Mouse (Mus musculus): ENCODE data around the gene Nid2. TPM values are rescaled to one million over a fixed set of nuclear protein-coding genes. Genes with fewer than 3 reads are reported as not detected.

Gene Nid2
- total and polyA plus RNA-seq, 3 experiments: not detected

- H3K79me2 ChIP-seq (ENCODE audit: control insufficient read depth, insufficient read depth, low read length, poor library complexity): no peaks in the 10 kb centered on the region
- TF ChIP-seq CTCF (IDR thresholded peaks at IDR 0.05 in 2 of 3, conservative IDR thresholded peaks at IDR 0.05 in 1 of 3; ENCODE audit: control insufficient read depth in 1 of 3, insufficient read depth in 1 of 3, low read depth in 2 of 3, low read length in 3 of 3, poor library complexity in 1 of 3, severe bottlenecking in 1 of 3) (peak; percentile 62 to 93 (median 63)), MAZ (IDR thresholded peaks at IDR 0.05; ENCODE audit: low read depth, low read length) (no peak), MAFK (IDR thresholded peaks at IDR 0.05; ENCODE audit: borderline replicate concordance, low read depth, low read length) (no peak), ZC3H11A (IDR thresholded peaks at IDR 0.05; ENCODE audit: low read depth, low read length) (peak; percentile 92), SMC3 (IDR thresholded peaks at IDR 0.05; ENCODE audit: low read depth, low read length) (peak; percentile 97), RAD21 (IDR thresholded peaks at IDR 0.05; ENCODE audit: low read depth, low read length) (peak; percentile 92)
- H3K27me3 ChIP-seq (ENCODE audit: control insufficient read depth in 1 of 2, insufficient read depth in 2 of 2, low read length in 2 of 2): no peaks in the 10 kb centered on the region; a peak in 1 of 4 replicates
- no peaks in the 10 kb centered on the region for H3K9me3 ChIP-seq (replicated peaks; ENCODE audit: insufficient read depth, low read length)
- DNase-seq (ENCODE audit: low read depth, low spot score): peak; percentile 78
- peak overlapping the region; percentile 77 to 92 for H3K4me3 ChIP-seq (ENCODE audit: control insufficient read depth in 1 of 2, insufficient read depth in 1 of 2, low read depth in 2 of 2, low read length in 2 of 2)
- H3K9ac ChIP-seq (ENCODE audit: control insufficient read depth, low read depth, low read length, poor library complexity, severe bottlenecking): peak overlapping the region; percentile 81
- peaks cover 0 to 3% of the 10 kb centered on the region in 2 experiments; a peak in 1 of 4 replicates for H3K4me1 ChIP-seq (ENCODE audit: control insufficient read depth in 1 of 2, insufficient read depth in 2 of 2, low read length in 2 of 2)
- H3K36me3 ChIP-seq (ENCODE audit: control insufficient read depth in 1 of 2, insufficient read depth in 2 of 2, low read length in 2 of 2): no peaks in the 10 kb centered on the region; a peak in 1 of 4 replicates
- no peak overlapping the region for H3K27ac ChIP-seq (ENCODE audit: control insufficient read depth, low read depth, low read length)
These were observed 88.7 kb downstream of the Nid2 start for GRCm38 (mm10) chr14:19839600-19840332.

- H3K9ac ChIP-seq (ENCODE audit: control insufficient read depth, low read depth, low read length, poor library complexity, severe bottlenecking): no peak overlapping the region
- no peaks in the 10 kb centered on the region for H3K36me3 ChIP-seq (ENCODE audit: control insufficient read depth in 1 of 2, insufficient read depth in 2 of 2, low read length in 2 of 2)
- peaks cover 0 to 4% of the 10 kb centered on the region in 2 experiments; a peak in 3 of 4 replicates for H3K27me3 ChIP-seq (ENCODE audit: control insufficient read depth in 1 of 2, insufficient read depth in 2 of 2, low read length in 2 of 2)
- H3K79me2 ChIP-seq (ENCODE audit: control insufficient read depth, insufficient read depth, low read length, poor library complexity): no peaks in the 10 kb centered on the region
- no peak overlapping the region for H3K27ac ChIP-seq (ENCODE audit: control insufficient read depth, low read depth, low read length)
- DNase-seq (ENCODE audit: low read depth, low spot score): no peak
- H3K4me3 ChIP-seq (ENCODE audit: control insufficient read depth in 1 of 2, insufficient read depth in 1 of 2, low read depth in 2 of 2, low read length in 2 of 2): no peak overlapping the region
- no peak for TF ChIP-seq SIN3A (IDR thresholded peaks at IDR 0.05; ENCODE audit: low read length)
- TF ChIP-seq SMC3 (IDR thresholded peaks at IDR 0.05; ENCODE audit: low read depth, low read length): no peak
- no peak for TF ChIP-seq RAD21 (IDR thresholded peaks at IDR 0.05; ENCODE audit: low read depth, low read length)
- TF ChIP-seq CHD1 (IDR thresholded peaks at IDR 0.05; ENCODE audit: low read depth, low read length): no peak
- no peak for TF ChIP-seq RCOR1 (IDR thresholded peaks at IDR 0.05; ENCODE audit: low read depth, low read length)
- no peak for TF ChIP-seq USF2 (IDR thresholded peaks at IDR 0.05; ENCODE audit: borderline replicate concordance in 1 of 2, insufficient read depth in 1 of 2, low read depth in 1 of 2, low read length in 2 of 2)
- TF ChIP-seq CHD2 (IDR thresholded peaks at IDR 0.05; ENCODE audit: low read length): no peak
- no peak for TF ChIP-seq ZMIZ1 (IDR thresholded peaks at IDR 0.05; ENCODE audit: low read depth, low read length)
- TF ChIP-seq BHLHE40 (IDR thresholded peaks at IDR 0.05; ENCODE audit: borderline replicate concordance, low read depth, low read length): no peak
- no peak for TF ChIP-seq MXI1 (IDR thresholded peaks at IDR 0.05; ENCODE audit: low read depth, low read length)
- no peak for TF ChIP-seq TAL1 (IDR thresholded peaks at IDR 0.05; ENCODE audit: low read length)
- no peak for TF ChIP-seq EP300 (IDR thresholded peaks at IDR 0.05; ENCODE audit: low read depth in 1 of 2, low read length in 2 of 2)
- TF ChIP-seq E2F4 (IDR thresholded peaks at IDR 0.05; ENCODE audit: borderline replicate concordance, low read depth, low read length): no peak
- TF ChIP-seq CTCF (IDR thresholded peaks at IDR 0.05 in 2 of 3, conservative IDR thresholded peaks at IDR 0.05 in 1 of 3; ENCODE audit: control insufficient read depth in 1 of 3, insufficient read depth in 1 of 3, low read depth in 2 of 3, low read length in 3 of 3, poor library complexity in 1 of 3, severe bottlenecking in 1 of 3): no peak
- TF ChIP-seq HCFC1 (IDR thresholded peaks at IDR 0.05; ENCODE audit: low read depth, low read length): no peak
- TF ChIP-seq MYB (IDR thresholded peaks at IDR 0.05; ENCODE audit: low read depth, low read length): no peak
- TF ChIP-seq POLR2AphosphoS2 (IDR thresholded peaks at IDR 0.05; ENCODE audit: low read length): no peak
- TF ChIP-seq MYC (IDR thresholded peaks at IDR 0.05; ENCODE audit: low read depth, low read length): no peak
- H3K4me1 ChIP-seq (ENCODE audit: control insufficient read depth in 1 of 2, insufficient read depth in 2 of 2, low read length in 2 of 2): no peaks in the 10 kb centered on the region
- H3K9me3 ChIP-seq (replicated peaks; ENCODE audit: insufficient read depth, low read length): no peaks in the 10 kb centered on the region
These were observed 102.4 kb downstream of the Nid2 start for GRCm38 (mm10) chr14:19853471-19853870.

Measured in MEL (cell line).